Mouse (Mus musculus): ENCODE results near the gene Slc6a8.

DNA sequence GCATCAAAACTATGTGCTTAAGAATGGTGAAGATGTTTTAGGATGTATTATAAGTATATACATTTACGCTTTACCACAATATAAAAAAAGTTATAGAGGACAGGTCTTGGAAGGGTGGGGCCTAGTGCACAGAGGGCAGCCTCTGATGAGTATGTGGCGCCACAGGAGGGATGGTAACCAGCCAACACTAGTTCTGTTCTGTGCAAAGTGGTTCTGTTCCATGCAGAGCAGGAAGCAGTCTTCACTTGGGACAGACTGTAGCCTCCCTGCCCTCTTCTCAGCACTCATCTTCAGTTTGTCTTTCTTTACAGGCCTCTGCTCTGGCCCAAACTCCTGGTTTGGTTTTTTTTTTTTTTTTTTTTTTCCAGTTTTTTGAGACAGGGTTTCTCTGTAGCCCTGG is 11.2 kb downstream of the Slc6a8 start:
- TF ChIP-seq CTCF (IDR thresholded peaks at IDR 0.05; ENCODE audit: control insufficient read depth, insufficient read depth, insufficient read length): no peak
- TF ChIP-seq MAX (IDR thresholded peaks at IDR 0.05): no peak
- no peak for TF ChIP-seq MYOD1 (IDR thresholded peaks at IDR 0.05; ENCODE audit: control insufficient read depth, insufficient read length, low read depth)
- no peak for TF ChIP-seq MYOG (IDR thresholded peaks at IDR 0.05; ENCODE audit: control insufficient read depth, extremely low read depth, insufficient read length)
- no peak for TF ChIP-seq USF1 (IDR thresholded peaks at IDR 0.05; ENCODE audit: low read depth)
- TF ChIP-seq FOSL1 (IDR thresholded peaks at IDR 0.05; ENCODE audit: insufficient read depth, low read length, poor library complexity, severe bottlenecking): no peak
